Mouse (Mus musculus): ENCODE data around the gene Foxg1.

Foxg1 gene

DNA sequence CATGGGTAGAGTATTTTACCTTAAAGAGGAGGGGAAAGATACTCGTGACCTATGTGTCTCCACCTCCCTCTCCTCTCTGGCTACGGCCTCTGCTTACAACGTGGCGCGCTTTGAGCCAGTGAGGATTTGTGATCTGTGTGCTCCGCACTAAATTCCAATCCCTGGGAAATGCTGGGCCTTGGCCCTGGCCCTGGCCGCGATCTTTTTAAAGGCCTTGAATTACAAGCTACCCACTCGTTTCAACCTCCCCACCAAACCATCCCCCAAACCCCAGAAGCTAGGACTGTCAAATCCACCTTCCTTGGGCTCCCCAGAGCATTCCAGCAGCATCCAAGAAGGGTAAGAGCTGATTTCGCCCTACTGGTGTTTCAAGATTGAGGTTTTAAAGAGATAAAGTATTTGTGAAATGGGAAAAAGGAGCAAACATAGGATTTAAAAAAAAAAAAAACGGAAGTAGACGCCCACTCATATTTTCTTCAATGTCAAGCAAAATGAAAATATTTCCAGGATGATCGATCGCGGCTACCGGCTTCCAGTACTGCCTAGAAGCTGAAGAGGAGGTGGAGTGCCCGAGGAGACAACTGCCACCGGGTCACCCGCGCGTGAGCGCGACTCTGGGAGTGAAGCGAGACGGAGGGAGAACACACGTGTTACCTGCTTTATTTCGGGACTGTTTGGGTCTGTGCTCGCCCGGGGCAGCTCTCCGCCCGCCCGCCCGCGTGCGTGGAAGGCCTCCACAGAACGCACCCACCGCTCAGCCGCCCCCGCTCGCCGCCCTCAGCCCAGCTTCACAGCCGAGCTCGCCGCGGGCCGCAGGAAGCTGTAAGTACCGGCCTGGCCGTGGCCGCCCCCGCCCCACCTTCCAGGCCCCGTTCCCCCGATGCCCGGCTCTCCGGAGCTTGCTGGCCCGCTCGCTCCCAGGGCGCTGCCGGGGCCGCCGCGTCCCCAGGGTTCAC lies at the start of gene Foxg1:
Gene Foxg1, plus strand, starts transcription at position 96 of the 956 bp plus-strand sequence.
- DNase-seq (ENCODE audit: low spot score): peak; percentile 63

DNA sequence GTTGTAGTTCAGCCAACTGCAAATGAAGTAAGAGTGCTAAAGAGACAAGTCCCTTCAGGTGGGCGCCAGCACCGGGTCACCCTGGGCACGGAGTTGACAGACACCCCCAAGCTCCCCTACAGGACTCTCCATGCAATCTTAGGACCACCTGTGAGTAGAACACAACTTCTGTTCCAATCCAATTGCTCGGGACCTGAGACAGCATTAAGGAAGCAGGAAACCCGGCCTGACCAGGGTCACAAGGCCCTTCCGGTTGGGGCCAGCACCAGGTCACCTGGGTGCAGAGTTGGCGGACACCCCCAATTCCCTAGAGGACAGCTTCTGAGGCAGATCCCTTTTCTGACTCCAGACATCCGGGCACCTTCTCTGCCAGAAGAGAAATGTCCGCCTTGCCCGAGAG lies 32.8 kb upstream of the Foxg1 start:
- no peak for DNase-seq (ENCODE audit: low spot score)

DNA sequence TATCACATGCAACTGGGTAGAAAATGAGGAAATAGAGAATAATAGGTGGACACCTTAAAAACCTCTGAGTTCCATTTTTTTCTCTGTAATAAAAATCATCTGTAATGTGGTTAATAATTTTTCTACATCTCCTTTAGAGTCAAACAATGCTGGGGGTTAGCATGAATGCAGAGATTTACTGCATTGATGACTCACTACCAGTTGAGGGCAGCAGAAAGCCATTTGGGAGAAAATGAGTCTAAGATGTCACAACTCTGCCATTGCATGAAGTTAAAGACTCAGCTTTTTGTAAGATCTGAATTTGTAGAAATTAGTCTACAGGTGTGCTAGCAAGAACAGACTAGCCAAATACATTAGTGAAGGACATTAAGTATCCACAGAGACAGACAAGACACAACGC lies 13.5 kb upstream of the Foxg1 start:
- peak; percentile 48 for DNase-seq (ENCODE audit: low spot score)

DNA sequence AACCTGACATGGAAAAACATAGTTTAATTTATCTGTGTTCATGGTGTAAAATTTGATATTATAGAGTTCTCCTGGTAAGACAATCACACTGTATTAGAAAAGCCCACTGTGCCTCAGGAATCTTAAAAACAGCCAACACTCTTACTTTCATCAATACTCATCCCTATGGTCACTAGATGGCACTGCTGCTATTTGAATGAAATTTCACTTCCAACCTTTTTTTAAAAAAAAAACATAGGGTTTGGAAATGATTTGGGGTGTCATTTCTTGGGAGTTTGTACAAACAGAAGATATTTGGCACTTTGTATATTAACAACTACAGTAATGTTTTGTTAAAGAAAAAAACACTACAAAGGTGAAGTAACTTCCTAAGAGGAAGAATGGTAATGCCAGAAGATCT lies 10.3 kb upstream of the Foxg1 start:
- DNase-seq (ENCODE audit: low spot score): peak; percentile 73

DNA sequence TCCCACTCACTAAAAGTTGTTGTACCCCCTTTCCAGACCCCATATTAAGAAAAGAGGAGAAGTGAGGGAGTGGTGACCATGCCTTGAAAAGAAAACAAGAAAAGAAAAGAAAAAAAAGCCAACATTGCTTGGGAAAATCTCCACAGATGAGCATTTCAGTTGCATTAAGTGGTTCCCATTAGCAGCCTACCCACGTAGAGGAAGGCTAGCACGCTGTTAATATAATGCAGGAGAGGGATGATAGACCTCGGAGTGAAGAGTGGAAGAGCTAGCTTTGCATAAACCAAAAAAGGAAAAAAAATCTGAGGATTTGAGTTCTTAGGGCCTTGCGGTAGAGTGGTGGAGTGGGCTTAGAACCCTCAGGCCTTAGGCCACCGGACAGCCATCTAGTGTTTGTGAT lies 9.3 kb upstream of the Foxg1 start:
- no peak for DNase-seq (ENCODE audit: low spot score)

GRCm38 (mm10) chr12:49373821-49374605 lies 8.4 kb upstream of the Foxg1 start:
- peak; percentile 38 for DNase-seq (ENCODE audit: low spot score)

DNA sequence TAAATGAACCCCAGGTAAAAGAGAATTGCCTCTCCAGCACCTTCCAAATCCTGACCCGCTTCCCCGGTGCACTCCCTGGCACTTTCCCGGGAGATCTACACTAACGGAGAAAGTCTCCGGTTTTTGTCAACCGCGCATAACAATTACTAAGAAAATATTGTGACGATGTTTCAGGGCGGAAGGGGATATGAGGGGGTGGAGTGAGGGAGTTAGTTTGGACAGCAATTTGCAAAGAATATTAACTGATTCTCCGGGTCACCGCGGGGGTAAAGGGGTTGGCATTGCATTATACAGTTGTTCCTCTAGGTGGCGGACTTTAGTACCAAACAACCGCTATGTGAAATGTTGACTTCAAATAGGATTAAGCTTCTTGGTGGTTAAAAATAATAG lies 7.9 kb upstream of the Foxg1 start:
- DNase-seq (ENCODE audit: low spot score): peak; percentile 73

DNA sequence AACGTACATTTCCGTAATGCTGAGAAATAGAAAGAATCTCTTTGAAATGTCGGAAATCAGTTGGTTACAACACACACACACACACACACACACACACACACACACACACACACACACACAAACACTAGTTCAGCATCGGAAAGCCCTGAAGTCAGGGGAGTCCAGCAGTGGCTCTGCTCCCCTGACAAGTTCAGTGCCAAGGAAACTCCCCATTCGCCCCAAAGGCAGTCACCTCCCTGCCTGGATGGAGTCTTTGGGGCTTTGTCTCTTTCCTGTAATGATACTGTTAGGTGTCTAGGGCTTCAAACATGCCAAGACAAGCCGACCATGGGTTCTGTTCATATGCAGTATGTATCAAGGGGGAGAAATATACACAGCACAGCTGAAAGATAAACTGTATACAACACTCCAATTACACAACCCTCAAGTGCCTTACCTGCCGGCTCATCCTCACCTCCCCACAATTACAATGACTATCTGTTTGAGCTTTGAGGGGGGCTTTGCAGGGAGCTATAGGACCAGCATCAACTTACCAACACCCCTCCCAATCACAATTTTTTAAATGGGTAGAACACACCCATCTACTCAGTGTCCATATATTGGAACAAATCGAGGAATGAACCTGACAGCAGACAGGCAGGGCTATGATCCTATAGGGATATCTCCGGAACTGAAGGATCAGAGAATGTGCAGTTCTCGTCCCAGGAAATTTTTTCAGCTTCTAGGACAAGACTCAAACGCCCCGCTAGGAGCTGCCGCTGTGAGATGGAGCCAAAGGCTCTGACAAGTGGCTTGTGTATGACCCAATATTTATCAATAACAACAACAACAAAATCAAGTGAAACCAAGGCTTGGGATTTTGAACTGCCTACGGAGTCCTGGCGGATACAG lies 6.8 kb upstream of the Foxg1 start:
- no peak for DNase-seq (ENCODE audit: low spot score)

- DNase-seq (ENCODE audit: low spot score): peak; percentile 18
These were observed 6.0 kb upstream of the Foxg1 start for GRCm38 (mm10) chr12:49376318-49376992.

- DNase-seq (ENCODE audit: low spot score): peak; percentile 63
These were observed 5.0 kb upstream of the Foxg1 start for GRCm38 (mm10) chr12:49377281-49377970.

- DNase-seq (ENCODE audit: low spot score): no peak
These were observed 3.5 kb upstream of the Foxg1 start for GRCm38 (mm10) chr12:49378920-49379319.

- DNase-seq (ENCODE audit: low spot score): peak; percentile 19
These were observed 3.0 kb upstream of the Foxg1 start for GRCm38 (mm10) chr12:49379446-49379845.

DNA sequence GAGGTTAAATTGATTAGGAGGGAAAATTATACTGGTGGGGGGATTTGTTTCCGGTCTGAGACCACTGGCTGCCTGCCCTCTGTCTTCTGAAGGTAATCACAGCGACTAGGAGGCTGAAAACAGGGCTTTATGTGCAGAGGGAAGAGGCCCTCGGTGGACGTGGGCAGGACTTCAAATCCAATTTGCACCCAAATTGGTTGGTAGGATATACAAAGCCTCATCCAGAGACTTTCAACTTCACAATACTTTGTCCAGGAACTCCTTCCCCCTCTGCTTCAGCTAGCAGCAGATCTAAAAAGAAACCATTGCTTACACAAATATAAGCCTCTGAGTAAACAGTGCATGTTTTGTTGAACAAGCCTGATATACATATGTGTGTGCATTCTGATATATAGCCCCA lies 2.0 kb upstream of the Foxg1 start:
- DNase-seq (ENCODE audit: low spot score): no peak

- DNase-seq (ENCODE audit: low spot score): no peak
These were observed 1.4 kb upstream of the Foxg1 start for GRCm38 (mm10) chr12:49381031-49381525.

- DNase-seq (ENCODE audit: low spot score): peak; percentile 51
These were observed 617 bp upstream of the Foxg1 start for GRCm38 (mm10) chr12:49381721-49382365.

GRCm38 (mm10) chr12:49383521-49384133 lies 1.2 kb downstream of the Foxg1 start:
- DNase-seq (ENCODE audit: low spot score): peak; percentile 77

DNA sequence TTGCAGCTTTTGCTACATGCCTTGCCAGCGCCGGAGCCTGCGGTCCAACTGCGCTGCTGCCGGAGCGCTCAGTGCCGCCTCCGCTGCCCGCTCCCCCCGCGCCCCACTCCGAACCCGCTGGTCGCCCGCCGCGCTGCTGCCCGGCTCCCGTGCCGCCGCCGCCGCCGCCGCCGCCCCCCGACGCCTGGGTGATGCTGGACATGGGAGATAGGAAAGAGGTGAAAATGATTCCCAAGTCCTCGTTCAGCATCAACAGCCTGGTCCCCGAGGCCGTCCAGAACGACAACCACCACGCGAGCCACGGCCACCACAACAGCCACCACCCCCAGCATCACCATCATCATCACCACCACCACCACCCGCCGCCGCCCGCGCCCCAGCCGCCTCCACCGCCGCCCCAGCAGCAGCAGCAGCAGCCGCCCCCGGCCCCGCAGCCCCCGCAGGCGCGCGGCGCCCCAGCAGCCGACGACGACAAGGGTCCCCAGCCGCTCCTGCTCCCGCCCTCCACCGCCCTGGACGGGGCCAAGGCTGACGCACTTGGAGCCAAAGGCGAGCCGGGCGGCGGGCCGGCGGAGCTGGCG lies 1.9 kb downstream of the Foxg1 start:
- no peak for DNase-seq (ENCODE audit: low spot score)

GRCm38 (mm10) chr12:49384876-49385630 lies 2.6 kb downstream of the Foxg1 start, which contains the start of gene Gm43517:
TSS of gene Gm43517 (plus strand) at chr12:49385174.
- peak; percentile 57 for DNase-seq (ENCODE audit: low spot score)
